Mouse (Mus musculus) myocyte (in vitro differentiated cells): ENCODE measurements at regions not wholly inside any gene's neighbourhood (a gene's known extent, or its start where the extent isn't known, plus 50 kb on each side); places are given as distances from the start of the nearest gene placed in this dataset.

Experiments
- H3K27me3 ChIP-seq: one replicate; pipeline ENCODE4 v1.6.1; 2011; ENCODE audit not compliant: control insufficient read depth, insufficient read depth, insufficient read length
- H3K36me3 ChIP-seq: one replicate; pipeline ENCODE4 v1.6.1; 2011; ENCODE audit not compliant: control insufficient read depth, insufficient read depth
- H3K4me2 ChIP-seq: one replicate; pipeline ENCODE4 v1.6.1; 2011; ENCODE audit warnings: low read depth, control low read depth
- H3K4me3 ChIP-seq: one replicate; pipeline ENCODE4 v1.5.1; 2011; ENCODE audit warnings: mild to moderate bottlenecking, control low read depth, moderate library complexity
- H3K79me2 ChIP-seq: one replicate; pipeline ENCODE4 v1.6.1; 2011; ENCODE audit not compliant: control insufficient read depth, insufficient read depth
- H3ac ChIP-seq: one replicate; pipeline ENCODE4 v1.6.1; 2011; ENCODE audit not compliant: control insufficient read depth, insufficient read length
- CEBPB ChIP-seq: IDR thresholded peaks from 2 replicates; pipeline ENCODE4 v1.6.1; 2011; ENCODE audit warnings: mild to moderate bottlenecking, moderate library complexity; ENCODE audit not compliant: poor library complexity, insufficient read depth, severe bottlenecking
- E2F4 ChIP-seq: IDR thresholded peaks from one replicate; pipeline ENCODE4 v1.6.1; 2011; ENCODE audit warnings: mild to moderate bottlenecking, control low read depth, moderate library complexity; ENCODE audit not compliant: insufficient read depth
- MAX ChIP-seq: IDR thresholded peaks from one replicate; pipeline ENCODE4 v1.6.1; 2011; ENCODE audit warnings: low read depth, mild to moderate bottlenecking, control low read depth
- MYOD1 ChIP-seq, 3 experiments: IDR thresholded peaks; one replicate each; pipeline ENCODE4 v1.6.1; 2011; ENCODE audit warnings: control low read depth in 2 of 3, low read depth in 2 of 3, mild to moderate bottlenecking in 2 of 3, moderate library complexity in 1 of 3; ENCODE audit not compliant: insufficient read length in 2 of 3, control insufficient read depth in 1 of 3
- MYOG ChIP-seq, 3 experiments: IDR thresholded peaks; one replicate each; pipeline ENCODE4 v1.6.1; 2011; ENCODE audit warnings: control low read depth in 2 of 3, low read depth in 2 of 3, mild to moderate bottlenecking in 2 of 3; ENCODE audit not compliant: insufficient read length in 2 of 3, control insufficient read depth in 1 of 3, insufficient read depth in 1 of 3
- POLR2A ChIP-seq: IDR thresholded peaks from one replicate; pipeline ENCODE4 v1.6.1; 2011; ENCODE audit warnings: low read depth, mild to moderate bottlenecking, control low read depth, moderate library complexity; ENCODE audit not compliant: insufficient read length
- POLR2AphosphoS2 ChIP-seq: IDR thresholded peaks from one replicate; pipeline ENCODE4 v1.6.1; 2011; ENCODE audit warnings: low read depth, control low read depth; ENCODE audit not compliant: insufficient read length
- REST ChIP-seq: IDR thresholded peaks from one replicate; pipeline ENCODE4 v1.6.1; 2011; ENCODE audit warnings: mild to moderate bottlenecking, control low read depth, moderate library complexity; ENCODE audit not compliant: insufficient read depth, insufficient read length
- SRF ChIP-seq: IDR thresholded peaks from one replicate; pipeline ENCODE4 v1.6.1; 2011; ENCODE audit warnings: low read depth; ENCODE audit not compliant: control insufficient read depth, insufficient read length
- TCF12 ChIP-seq: IDR thresholded peaks from one replicate; pipeline ENCODE4 v1.6.1; 2011; ENCODE audit warnings: mild to moderate bottlenecking, control low read depth; ENCODE audit not compliant: poor library complexity, insufficient read depth, severe bottlenecking
- TCF3 ChIP-seq: IDR thresholded peaks from one replicate; pipeline ENCODE4 v1.6.1; 2011; ENCODE audit warnings: low read depth, control low read depth; ENCODE audit not compliant: insufficient read length
- USF1 ChIP-seq: IDR thresholded peaks from one replicate; pipeline ENCODE4 v1.6.1; 2011; ENCODE audit warnings: low read depth, mild to moderate bottlenecking, control low read depth, moderate library complexity

DNA sequence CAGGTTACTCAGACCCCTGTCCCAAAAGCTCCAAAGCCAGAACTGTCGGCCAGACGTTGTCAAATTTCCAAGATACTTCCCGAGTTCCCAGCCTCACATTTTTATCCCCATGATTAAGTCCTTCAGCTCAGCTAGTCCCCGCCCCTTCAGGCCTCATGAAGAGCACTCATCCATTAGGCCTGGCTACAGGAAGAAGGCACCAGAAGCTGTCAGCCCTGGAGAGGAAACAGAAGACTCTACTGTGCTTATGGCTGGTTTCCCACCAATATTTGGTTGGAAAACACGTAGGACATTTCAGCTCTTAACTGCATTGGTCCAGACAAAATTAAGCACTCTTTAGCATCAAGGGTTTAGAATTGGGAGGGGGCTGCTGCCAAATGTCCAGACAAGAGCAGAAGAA lies 195.8 kb upstream of the Pkdcc start:
- no peaks in the 10 kb centered on the region for H3K79me2 ChIP-seq
- H3K36me3 ChIP-seq, result no peaks in the 10 kb centered on the region
- H3K27me3 ChIP-seq, result peaks cover 19% of the 10 kb centered on the region
- H3ac ChIP-seq, result no peak overlapping the region
- no peak overlapping the region for H3K4me2 ChIP-seq
- no peak overlapping the region for H3K4me3 ChIP-seq
- no peak for TF ChIP-seq MAX
- TF ChIP-seq USF1, result no peak
- TF ChIP-seq MYOD1 (IDR thresholded peaks at IDR 0.05; ENCODE audit: control insufficient read depth in 1 of 3, insufficient read length in 2 of 3, low read depth in 2 of 3), result no peak
- no peak for TF ChIP-seq POLR2A
- TF ChIP-seq MYOG (IDR thresholded peaks at IDR 0.05; ENCODE audit: control insufficient read depth in 1 of 3, insufficient read depth in 1 of 3, insufficient read length in 2 of 3, low read depth in 2 of 3), result no peak
- no peak for TF ChIP-seq REST

DNA sequence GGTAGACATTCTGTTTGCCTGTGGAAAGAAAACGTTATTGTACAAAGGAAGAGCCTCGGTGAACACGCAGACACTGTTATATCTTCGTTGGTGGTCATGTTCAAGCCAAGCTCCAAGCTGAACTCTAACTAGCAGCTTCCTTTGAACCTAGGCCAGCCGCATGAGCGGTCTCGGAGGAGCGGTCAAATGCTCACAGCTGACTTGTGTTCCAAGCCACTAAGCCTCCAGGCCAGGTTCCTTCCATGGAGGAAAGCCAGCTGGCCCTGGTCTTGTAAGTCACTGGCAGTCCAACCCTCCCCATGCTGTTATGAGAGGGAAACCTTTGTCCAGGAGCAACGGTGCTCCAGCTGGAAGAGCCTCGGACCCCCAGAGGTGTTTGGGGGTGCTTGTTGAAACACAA lies 194.5 kb upstream of the Pkdcc start:
- H3K79me2 ChIP-seq, result no peaks in the 10 kb centered on the region
- TF ChIP-seq POLR2A, result no peak
- TF ChIP-seq TCF12, result no peak
- TF ChIP-seq REST, result no peak
- no peak for TF ChIP-seq TCF3
- TF ChIP-seq E2F4, result no peak
- no peak for TF ChIP-seq MYOD1 (IDR thresholded peaks at IDR 0.05; ENCODE audit: control insufficient read depth in 1 of 3, insufficient read length in 2 of 3, low read depth in 2 of 3)
- TF ChIP-seq POLR2AphosphoS2, result no peak
- no peak for TF ChIP-seq USF1
- TF ChIP-seq MAX, result no peak
- no peak for TF ChIP-seq MYOG (IDR thresholded peaks at IDR 0.05; ENCODE audit: control insufficient read depth in 1 of 3, insufficient read depth in 1 of 3, insufficient read length in 2 of 3, low read depth in 2 of 3)
- TF ChIP-seq CEBPB, result no peak
- no peak for TF ChIP-seq SRF
- no peak overlapping the region for H3ac ChIP-seq
- H3K4me2 ChIP-seq, result no peak overlapping the region
- H3K36me3 ChIP-seq, result no peaks in the 10 kb centered on the region
- peaks cover 12% of the 10 kb centered on the region for H3K27me3 ChIP-seq
- no peak overlapping the region for H3K4me3 ChIP-seq

DNA sequence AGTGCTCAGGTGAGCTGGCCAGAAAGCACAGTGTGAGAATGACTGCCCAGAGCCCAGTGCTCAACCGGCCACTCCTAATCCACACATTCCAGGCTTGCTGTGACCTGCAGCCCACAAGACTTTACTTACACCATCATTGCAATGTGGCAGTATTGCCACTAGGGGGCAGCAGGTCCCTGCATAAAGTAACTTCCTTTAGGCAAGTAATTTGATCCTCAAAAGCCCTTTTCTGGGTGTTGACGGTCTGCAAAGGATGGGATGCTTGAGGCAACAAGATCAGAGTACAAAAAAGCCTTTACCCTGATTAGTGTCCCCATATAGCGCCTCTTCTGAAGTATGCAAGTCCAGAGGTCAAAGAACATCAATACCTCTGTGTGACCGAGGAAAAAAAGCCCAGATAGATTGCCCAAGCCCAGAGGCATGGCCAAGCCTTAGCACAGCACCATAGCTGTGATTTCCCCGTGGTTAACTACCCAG lies 189.7 kb upstream of the Pkdcc start:
- Histone ChIP-seq H3K4me3 (no peak overlapping the region), H3K4me2 (no peak overlapping the region), H3K27me3 (no peaks in the 10 kb centered on the region), H3ac (no peak overlapping the region), H3K79me2 (no peaks in the 10 kb centered on the region), H3K36me3 (no peaks in the 10 kb centered on the region)
- TF ChIP-seq TCF3, result no peak
- TF ChIP-seq CEBPB, result no peak
- TF ChIP-seq POLR2A, result no peak
- TF ChIP-seq POLR2AphosphoS2, result no peak
- no peak for TF ChIP-seq MYOD1 (IDR thresholded peaks at IDR 0.05; ENCODE audit: control insufficient read depth in 1 of 3, insufficient read length in 2 of 3, low read depth in 2 of 3)
- no peak for TF ChIP-seq TCF12
- TF ChIP-seq SRF, result no peak
- TF ChIP-seq USF1, result no peak
- no peak for TF ChIP-seq MAX
- TF ChIP-seq MYOG (IDR thresholded peaks at IDR 0.05; ENCODE audit: control insufficient read depth in 1 of 3, insufficient read depth in 1 of 3, insufficient read length in 2 of 3, low read depth in 2 of 3), result no peak
- TF ChIP-seq REST, result no peak
- TF ChIP-seq E2F4, result no peak

DNA sequence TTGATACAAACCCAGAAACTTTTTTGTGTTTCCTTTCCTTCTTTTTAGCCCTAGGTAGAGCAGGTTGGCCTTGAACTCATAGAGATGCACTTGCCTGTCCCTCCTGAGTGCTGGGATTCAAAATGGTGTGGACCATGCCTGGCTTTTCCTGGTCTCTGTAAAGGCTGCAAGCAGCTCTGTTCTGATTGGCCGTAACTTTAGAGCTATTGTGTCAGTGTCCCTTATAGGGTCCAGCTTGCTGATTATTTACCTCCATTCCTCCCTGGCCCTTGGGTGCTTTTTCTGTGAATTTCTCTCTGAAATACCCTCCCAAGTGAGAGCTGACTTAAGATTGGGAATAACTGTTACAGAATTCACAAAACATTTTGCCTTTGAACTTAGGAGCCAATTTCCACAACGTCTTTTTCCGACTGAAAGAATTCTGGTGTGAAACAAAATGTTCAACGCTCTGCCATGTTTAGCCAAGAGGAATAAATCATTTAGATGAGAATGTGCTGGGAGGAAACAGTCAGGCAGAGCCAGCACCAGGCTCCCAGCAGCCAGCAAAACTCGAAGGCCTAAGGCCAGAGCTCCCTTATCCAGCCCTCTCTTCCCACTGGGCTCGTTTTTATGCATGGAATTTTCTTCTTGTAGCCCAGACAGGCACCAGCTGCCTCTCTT lies 180.0 kb upstream of the Pkdcc start:
- TF ChIP-seq SRF (no peak), POLR2A (no peak), CEBPB (no peak), MYOD1 (IDR thresholded peaks at IDR 0.05; ENCODE audit: control insufficient read depth in 1 of 3, insufficient read length in 2 of 3, low read depth in 2 of 3) (no peak), TCF12 (no peak), USF1 (no peak), MAX (no peak), MYOG (IDR thresholded peaks at IDR 0.05; ENCODE audit: control insufficient read depth in 1 of 3, insufficient read depth in 1 of 3, insufficient read length in 2 of 3, low read depth in 2 of 3) (no peak), REST (no peak), POLR2AphosphoS2 (no peak), TCF3 (no peak), E2F4 (no peak)
- H3ac ChIP-seq, result no peak overlapping the region
- no peak overlapping the region for H3K4me3 ChIP-seq
- no peaks in the 10 kb centered on the region for H3K79me2 ChIP-seq
- H3K36me3 ChIP-seq, result no peaks in the 10 kb centered on the region
- H3K27me3 ChIP-seq, result no peaks in the 10 kb centered on the region
- no peak overlapping the region for H3K4me2 ChIP-seq

DNA sequence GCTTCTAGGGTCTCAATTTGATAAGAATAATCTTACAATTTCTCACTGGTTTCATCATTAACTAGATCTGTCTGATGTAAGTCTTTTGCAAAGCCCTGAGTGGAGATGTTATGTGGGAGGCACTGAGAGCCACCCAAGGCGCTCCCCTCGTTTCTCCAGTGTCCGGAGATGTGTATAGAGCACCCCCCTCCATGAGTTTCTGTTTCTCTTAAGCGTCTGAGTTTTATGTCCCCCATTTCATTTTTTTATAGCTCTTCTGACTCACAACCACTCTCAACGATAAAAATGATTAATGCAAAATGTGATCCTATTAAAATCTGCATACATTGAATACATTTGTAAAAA lies 179.5 kb upstream of the Pkdcc start:
- Histone ChIP-seq H3ac (no peak overlapping the region), H3K27me3 (no peaks in the 10 kb centered on the region), H3K4me3 (no peak overlapping the region), H3K4me2 (no peak overlapping the region), H3K79me2 (no peaks in the 10 kb centered on the region), H3K36me3 (no peaks in the 10 kb centered on the region)
- TF ChIP-seq SRF, result no peak
- no peak for TF ChIP-seq USF1
- TF ChIP-seq CEBPB, result peak; percentile 87
- TF ChIP-seq POLR2AphosphoS2, result no peak
